Mouse (Mus musculus) embryo, embryonic 9.5 days (tissue): ENCODE results near the gene Gadd45b.
A peak's percentile ranks its signal among the peaks of the same experiment; 100 is the strongest.

Experiments
- DNase-seq: peaks from one replicate; pipeline ENCODE4 v3.0.0-alpha.2; 2017; ENCODE audit errors: extremely low spot score

Gadd45b gene

GRCm38 (mm10) chr10:80935241-80935640, 5.4 kb downstream of the Gadd45b start:
- DNase-seq = no peak

DNA sequence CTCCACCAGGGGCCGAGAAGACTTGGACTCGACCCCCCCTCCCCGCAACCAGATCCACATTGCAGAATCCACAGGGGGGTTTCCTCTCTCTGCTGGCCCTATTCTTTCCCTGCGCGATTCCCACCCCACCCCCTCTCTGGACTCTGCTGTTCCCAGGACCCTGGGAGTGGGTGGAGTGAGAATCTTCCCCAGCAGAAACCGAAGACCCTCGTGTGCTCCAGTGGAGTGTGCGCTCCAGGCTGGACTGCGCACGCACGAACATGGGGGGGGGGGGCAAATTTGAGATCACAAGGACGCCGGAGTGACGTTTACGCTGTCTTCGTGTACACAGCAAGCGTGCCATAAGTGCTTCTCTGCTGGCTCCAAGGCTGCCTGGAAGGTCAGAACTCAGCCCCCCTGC, 5.8 kb downstream of the Gadd45b start:
- no peak for DNase-seq

DNA sequence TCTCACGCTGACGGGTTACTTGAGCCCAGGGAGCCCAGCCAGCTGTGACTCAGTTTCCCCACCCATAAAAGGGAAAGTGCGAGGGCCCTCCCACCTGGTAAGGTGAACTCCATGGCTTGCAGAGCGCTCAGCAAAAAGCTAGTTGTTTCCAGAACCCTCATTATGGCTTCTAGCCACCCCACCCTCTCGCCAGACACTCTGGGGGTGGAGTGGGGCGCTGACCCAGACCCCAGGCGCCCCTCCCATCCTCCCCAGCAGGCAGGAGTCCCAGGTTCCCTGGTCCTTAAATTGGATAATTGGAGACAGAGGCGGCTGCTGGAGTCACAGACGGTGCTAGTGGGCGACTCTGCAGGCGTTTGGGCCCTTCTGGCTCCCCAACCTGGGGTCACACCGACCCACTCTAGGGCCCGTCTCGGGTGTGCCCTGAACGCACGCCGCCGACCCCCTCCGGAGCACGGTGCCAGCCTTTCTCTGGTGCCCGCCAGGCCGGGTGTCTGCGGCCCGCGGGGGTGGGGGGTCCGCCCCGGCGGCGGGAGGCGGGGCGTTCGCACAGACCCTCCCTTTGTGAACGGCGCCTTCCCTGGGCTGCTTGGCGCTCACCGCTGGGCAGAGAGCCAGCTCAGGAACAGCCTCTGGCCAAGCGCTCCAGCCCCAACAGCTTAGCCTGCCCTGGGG, 6.4 kb downstream of the Gadd45b start:
- no peak for DNase-seq

- no peak for DNase-seq
Measured at GRCm38 (mm10) chr10:80936810-80937164, 6.9 kb downstream of the Gadd45b start.

- DNase-seq = no peak
Measured at GRCm38 (mm10) chr10:80937646-80938045, 7.8 kb downstream of the Gadd45b start.

DNA sequence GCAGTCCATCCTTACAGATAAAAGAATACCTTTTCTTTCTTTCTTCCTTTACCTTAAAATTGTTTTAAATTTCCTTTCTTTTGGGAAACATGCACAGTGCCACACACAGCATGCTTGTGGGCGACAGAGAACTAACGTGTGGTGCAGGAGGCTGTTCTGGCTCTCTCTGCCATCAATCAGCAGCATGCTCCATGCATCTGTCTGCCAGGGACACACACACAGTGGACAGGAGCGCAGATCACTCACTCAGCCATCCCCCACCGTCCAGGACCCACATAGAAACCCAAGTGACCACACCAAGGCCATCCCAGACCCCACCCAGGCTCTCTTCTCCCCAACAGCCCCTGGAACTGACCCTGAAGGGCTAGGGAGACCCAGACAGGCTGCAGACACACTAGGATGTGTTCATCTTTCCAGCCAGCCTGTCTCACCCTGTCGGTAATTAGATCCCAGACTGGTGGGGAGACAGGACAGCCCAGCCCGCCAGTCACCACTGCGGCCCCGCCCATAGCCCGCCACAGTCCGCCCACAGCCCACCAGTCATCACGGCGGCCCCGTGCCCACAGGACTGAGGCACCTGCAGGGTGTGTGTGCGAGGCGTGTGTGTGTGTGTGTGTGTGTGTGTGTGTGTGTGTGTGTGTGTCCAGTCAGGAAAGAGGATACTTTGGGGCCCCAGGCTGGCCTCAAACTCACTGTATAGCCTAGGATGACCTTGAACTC, 9.1 kb downstream of the Gadd45b start:
- DNase-seq = peak; percentile 67

- peak; percentile 76 for DNase-seq
Measured at GRCm38 (mm10) chr10:80939671-80940070, 9.8 kb downstream of the Gadd45b start.

DNA sequence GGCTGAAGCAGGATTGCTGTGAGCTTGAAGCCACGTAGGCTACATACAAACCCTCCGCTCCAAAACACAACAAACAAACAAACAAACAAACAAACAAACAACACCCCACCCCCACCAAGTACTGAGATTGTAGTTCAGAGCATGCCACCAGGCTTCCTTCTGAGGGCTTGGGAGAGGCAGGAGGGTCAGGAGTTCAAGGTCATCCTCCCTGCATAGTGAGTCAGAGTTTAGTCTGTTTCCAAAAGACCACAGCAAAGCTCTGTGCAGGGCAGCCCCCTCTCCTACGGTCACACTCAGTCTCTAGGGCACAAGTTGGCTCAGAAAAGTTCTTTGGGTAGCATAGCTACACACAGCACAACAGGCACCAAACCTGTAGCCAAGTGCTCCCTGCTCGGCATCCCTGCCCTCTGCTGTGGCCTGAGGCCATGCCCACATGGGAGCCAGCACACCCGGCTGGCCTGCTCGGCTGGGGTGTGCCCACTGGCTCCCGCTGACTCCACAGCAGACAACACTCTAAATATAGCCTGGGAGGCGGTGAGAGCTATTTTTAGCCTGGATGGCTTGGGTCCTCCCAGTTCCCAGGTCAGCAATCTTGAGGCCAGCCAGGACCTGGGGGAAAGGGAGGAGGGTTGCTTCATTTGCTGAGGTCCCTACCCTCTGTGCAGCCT, 10.6 kb downstream of the Gadd45b start:
- DNase-seq = no peak

GRCm38 (mm10) chr10:80940988-80941347, 11.1 kb downstream of the Gadd45b start:
- no peak for DNase-seq

- DNase-seq = no peak
Measured at GRCm38 (mm10) chr10:80942919-80943318, 13.0 kb downstream of the Gadd45b start.

- DNase-seq = no peak
Measured at GRCm38 (mm10) chr10:80943701-80944100, 13.8 kb downstream of the Gadd45b start.

GRCm38 (mm10) chr10:80944231-80944630, 14.4 kb downstream of the Gadd45b start:
- no peak for DNase-seq

DNA sequence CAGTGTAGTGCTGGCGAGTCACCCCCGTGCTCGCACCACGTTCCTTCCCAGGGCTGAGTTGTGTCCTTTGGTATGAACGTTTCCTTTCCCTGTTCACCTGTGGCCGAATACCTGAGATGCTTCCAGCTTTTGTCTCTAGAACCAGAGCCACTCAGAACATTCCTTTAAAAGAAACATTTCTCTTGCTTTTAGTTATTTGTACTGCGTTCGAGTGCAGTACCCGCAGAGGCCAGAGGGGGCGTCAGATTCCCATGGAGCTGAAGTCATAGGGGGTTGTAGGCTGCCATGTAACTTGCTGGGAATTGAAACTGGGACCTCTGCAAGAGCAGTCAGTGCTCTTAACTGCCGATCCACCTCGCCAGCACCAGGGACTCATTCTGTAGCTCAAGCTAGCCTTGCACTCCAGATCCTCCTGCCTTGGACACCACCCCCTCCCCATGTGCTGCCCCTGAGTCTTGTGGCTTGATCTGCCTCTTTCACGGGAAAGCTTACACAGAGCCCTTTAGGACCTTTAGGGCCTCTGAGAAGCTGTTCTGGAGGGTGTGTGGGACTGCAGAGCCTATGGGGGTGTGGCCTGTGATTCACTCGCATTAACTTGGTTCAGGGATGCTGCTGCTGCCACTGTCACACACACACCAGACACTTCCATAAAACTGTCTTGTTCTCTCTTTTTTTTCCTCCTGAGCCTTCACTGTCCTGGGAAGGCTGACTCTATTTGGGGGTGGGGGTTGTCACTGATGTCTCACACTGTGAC, 17.0 kb downstream of the Gadd45b start:
- no peak for DNase-seq

- DNase-seq = no peak
Measured at GRCm38 (mm10) chr10:80947802-80948201, 17.9 kb downstream of the Gadd45b start.

- DNase-seq = no peak
Measured at GRCm38 (mm10) chr10:80948570-80948969, 18.7 kb downstream of the Gadd45b start.

DNA sequence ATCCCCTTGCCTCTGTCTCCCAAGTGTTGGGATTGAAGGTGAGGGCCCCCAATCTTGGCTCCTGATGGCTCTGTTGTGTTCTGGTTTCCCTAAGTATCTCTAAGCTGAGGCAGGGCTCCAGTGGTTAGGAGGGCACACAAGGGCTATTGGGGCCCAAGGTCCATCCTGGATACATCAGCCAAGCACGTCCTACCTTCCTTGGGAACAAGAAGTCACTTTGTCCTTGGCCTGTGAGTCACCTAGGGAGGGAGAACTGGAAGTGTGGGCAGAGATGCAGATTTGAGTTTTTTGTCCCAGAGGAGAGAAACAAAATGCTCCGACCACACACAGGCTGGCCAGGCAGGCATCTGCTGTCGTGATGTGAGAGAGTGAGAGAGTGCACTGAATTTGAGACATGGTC, 19.2 kb downstream of the Gadd45b start:
- no peak for DNase-seq

DNA sequence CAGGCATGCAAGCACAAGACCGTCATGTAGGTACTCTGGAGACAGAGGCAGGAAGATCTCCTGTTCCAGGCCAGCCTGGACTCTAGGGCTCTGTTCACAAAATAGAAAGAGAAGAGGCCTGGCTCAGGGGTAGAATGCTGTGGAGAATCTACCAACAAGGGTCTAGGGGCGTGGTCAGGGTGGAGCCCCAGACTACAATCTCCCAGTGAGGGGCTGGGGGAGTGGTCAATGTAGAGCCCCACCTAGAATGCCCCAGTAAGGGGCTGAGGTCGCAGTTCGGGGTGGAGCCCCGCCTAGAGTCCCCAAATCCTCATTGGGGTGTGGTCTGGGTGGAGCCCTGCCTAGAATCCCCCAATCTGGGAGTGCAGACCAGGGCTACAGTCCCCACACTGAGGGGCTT, 20.4 kb downstream of the Gadd45b start:
- DNase-seq = no peak

DNA sequence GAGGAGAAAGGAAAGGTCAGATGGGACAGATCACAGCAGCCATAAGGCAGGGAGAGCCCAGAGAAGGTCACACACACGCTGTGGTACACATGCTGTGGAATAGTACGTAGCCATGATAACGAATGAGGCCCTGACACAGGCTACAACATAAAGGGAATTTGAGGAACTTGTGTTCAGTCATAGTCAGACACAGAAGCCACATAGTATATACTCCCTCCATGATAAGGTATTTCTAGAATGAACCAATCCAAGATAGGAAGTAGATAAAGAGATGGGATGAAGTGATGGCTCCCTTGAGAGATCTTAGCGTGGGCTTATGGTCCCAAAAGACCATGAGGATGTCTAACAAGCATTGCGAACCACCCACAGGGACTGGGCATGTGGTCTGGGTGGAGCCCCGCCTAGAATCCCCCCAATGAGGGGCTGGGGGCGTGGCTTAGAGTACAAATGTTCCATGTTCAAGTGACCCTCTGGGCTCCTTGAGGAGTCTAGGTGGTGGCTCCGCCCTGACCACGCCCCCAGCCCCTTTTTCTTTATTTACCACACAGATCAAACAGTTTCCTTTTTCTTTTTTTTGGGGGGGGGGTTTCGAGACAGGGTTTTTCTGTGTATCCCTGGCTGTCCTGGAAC, 22.0 kb downstream of the Gadd45b start:
- DNase-seq = no peak

DNA sequence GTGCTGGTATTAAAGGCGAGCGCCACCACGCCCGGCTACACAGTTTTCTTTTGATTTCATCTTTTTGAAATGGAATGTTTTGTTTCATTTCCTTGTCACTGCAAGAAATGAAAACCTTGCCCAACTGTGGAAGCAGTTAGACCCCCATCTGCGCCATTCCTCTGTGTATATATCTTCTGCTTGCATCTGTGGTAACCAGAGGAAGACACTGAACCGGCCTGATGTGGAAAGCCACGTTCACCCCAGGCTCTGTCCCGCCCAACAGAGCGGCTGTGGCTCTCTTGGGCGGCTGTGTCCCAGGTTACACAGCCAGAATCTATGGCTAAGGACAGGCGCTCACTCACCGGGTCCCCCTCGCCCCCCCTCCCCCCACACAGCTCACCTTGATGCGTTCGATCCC, 22.6 kb downstream of the Gadd45b start:
- DNase-seq = no peak

DNA sequence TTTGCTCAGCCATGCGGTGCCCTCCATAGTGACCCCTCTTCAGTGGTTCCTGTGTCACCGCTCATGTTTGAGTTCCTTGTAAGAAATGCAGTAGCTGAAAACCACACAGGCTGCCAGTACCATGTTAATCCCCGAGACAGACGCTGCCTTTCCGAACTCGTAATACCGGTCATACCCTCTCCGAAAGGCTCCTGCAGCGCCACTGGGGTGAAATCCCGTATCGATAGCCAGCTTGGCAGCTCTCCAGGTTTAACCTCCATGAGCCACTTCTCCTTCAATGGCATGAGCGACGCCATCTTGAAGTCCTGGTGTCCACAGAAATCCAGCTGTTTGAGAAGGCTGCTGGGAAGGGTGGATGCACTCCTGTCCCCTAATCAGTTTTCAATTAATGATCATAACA, 24.5 kb downstream of the Gadd45b start:
- no peak for DNase-seq

- no peak for DNase-seq
Measured at GRCm38 (mm10) chr10:80954843-80955242, 25.0 kb downstream of the Gadd45b start.

GRCm38 (mm10) chr10:80955536-80955935, 25.7 kb downstream of the Gadd45b start:
- peak; percentile 64 for DNase-seq
